Mouse (Mus musculus) thymus, adult 2 months (tissue): Measurements from ENCODE around the gene Sema5b. TPM values are rescaled to one million over a fixed set of nuclear protein-coding genes. Genes with fewer than 3 reads are reported as not detected.

ENCODE experiments used
- DNase-seq: peaks from one replicate; pipeline ENCODE4 v3.0.0; 2021
- H3K27ac ChIP-seq: fragments of 200-500 bp; 2 replicates; pipeline ENCODE4 v1.5.1; 2012; ENCODE audit warnings: low read length, control low read depth; ENCODE audit not compliant: control insufficient read depth, insufficient read depth
- H3K27me3 ChIP-seq: fragments of 200-500 bp; 2 replicates; pipeline ENCODE4 v1.6.1; 2012; ENCODE audit warnings: mild to moderate bottlenecking, low read length, moderate library complexity, mixed read lengths; ENCODE audit not compliant: control insufficient read depth, insufficient read depth
- H3K36me3 ChIP-seq: fragments of 200-500 bp; 2 replicates; pipeline ENCODE4 v1.6.1; 2012; ENCODE audit warnings: mild to moderate bottlenecking, low read length, moderate library complexity; ENCODE audit not compliant: control insufficient read depth, insufficient read depth
- H3K4me1 ChIP-seq: fragments of 200-500 bp; replicated peaks from 2 replicates; pipeline ENCODE4 v1.6.1; 2012; ENCODE audit warnings: low read length; ENCODE audit not compliant: control insufficient read depth, insufficient read depth
- H3K4me3 ChIP-seq: fragments of 200-500 bp; 2 replicates; pipeline ENCODE4 v1.5.1; 2012; ENCODE audit warnings: mild to moderate bottlenecking, low read length, control low read depth, moderate library complexity; ENCODE audit not compliant: control insufficient read depth, insufficient read depth
- CTCF ChIP-seq: fragments of 200-500 bp; IDR thresholded peaks from 2 replicates; pipeline ENCODE4 v1.5.1; 2012; ENCODE audit warnings: mild to moderate bottlenecking, control low read depth, low read length, moderate library complexity, borderline replicate concordance; ENCODE audit not compliant: control insufficient read depth, poor library complexity, insufficient read depth; ENCODE audit errors: extremely low read depth
- POLR2A ChIP-seq: fragments of 200-500 bp; IDR thresholded peaks from 2 replicates; pipeline ENCODE4 v1.6.1; 2012; ENCODE audit warnings: mild to moderate bottlenecking, low read length, control low read depth, moderate library complexity; ENCODE audit not compliant: control insufficient read depth, poor library complexity, insufficient read depth; ENCODE audit errors: extremely low read depth
- WGBS: fragments of 180-500 bp; shearing (Covaris S2); methylation state at CpG from one replicate; pipeline ENCODE4 v1.1.7; 2018; 5-methylcytosine and 5-hydroxymethylcytosine counted together
- polyA plus RNA-seq: library from polyadenylated mRNA; depleted of rRNA; stranded (reverse); fragments of >200 nt; gene quantifications from 2 replicates; pipeline ENCODE4 v1.2.3, GENCODE M21; 2012

The Sema5b gene
- polyA plus RNA-seq, 1 experiment: 0.54 TPM

GRCm38 (mm10) chr16:35652706-35653105 is 111.8 kb downstream of the Sema5b start:
- DNase-seq: no peak
- TF ChIP-seq POLR2A: no peak
- no peak for TF ChIP-seq CTCF
- Histone ChIP-seq H3K27me3 (no peaks in the 10 kb centered on the region), H3K4me3 (no peak overlapping the region), H3K27ac (no peak overlapping the region), H3K4me1 (no peaks in the 10 kb centered on the region), H3K36me3 (no peaks in the 10 kb centered on the region)
- WGBS: 87% methylated on average over 3 of the region's 3 CpGs

DNA sequence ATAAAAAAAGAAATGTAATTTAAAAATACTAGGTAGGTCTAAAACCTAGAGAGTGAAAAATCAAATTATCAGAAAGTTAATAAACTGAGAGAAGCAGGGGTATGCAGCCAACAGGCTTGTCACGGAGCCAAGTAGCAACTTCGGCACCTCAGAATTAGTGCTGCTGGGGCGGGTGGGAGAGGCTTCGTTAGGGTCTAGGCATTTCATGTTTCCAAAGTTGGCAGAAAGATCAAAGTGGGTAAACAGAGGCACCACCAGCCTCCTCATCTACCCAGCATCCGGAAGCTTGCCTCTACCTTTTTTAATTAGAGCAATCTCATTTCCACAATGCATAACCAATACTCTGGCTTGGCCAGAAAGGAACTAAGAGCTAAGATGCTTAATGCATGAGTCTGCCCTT is 113.0 kb downstream of the Sema5b start:
- Histone ChIP-seq H3K36me3 (no peaks in the 10 kb centered on the region), H3K4me3 (no peak overlapping the region), H3K4me1 (no peaks in the 10 kb centered on the region), H3K27ac (no peak overlapping the region), H3K27me3 (no peaks in the 10 kb centered on the region)
- WGBS: 92% methylated on average over 5 of the region's 5 CpGs
- DNase-seq: no peak
- TF ChIP-seq POLR2A (no peak), CTCF (no peak)

- Histone ChIP-seq H3K36me3 (no peaks in the 10 kb centered on the region), H3K4me3 (no peak overlapping the region), H3K27ac (no peak overlapping the region), H3K4me1 (no peaks in the 10 kb centered on the region), H3K27me3 (peaks cover 3% of the 10 kb centered on the region; the same call in 1 of the 2 replicates)
- no peak for TF ChIP-seq POLR2A
- no peak for TF ChIP-seq CTCF
- no peak for DNase-seq
- 8% methylated on average over 36 of the region's 36 CpGs for WGBS
Measured at GRCm38 (mm10) chr16:35660222-35660621, 119.3 kb downstream of the Sema5b start.

- Histone ChIP-seq H3K4me1 (no peaks in the 10 kb centered on the region), H3K36me3 (no peaks in the 10 kb centered on the region), H3K27me3 (peaks cover 3% of the 10 kb centered on the region; the same call in 1 of the 2 replicates), H3K4me3 (no peak overlapping the region), H3K27ac (no peak overlapping the region)
- WGBS: 94% methylated on average over 9 of the region's 9 CpGs
- TF ChIP-seq POLR2A: no peak
- TF ChIP-seq CTCF: no peak
- DNase-seq: no peak
Measured at GRCm38 (mm10) chr16:35663831-35664414, 123.0 kb downstream of the Sema5b start.

DNA sequence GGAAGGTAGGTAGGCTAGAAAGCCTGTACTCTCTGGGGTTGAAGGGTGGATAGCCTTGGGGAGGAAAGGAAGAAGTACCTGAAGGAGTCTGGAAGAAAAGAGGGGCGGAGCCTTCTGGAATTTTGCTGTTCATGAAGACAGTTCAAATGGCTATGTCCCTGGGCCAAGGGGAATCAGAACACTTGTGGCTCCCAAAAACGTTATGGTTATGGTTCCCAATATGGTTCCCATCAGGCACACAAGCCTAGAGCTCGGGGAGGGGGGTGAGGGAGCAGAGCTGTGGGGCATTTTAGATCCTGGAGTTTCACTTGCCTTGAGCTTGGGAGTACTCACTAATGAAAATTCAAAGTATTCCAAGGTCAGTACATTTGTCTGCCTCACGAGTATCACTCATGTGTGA is 123.9 kb downstream of the Sema5b start:
- no peak overlapping the region for H3K27ac ChIP-seq
- H3K36me3 ChIP-seq: no peaks in the 10 kb centered on the region
- peaks cover 3% of the 10 kb centered on the region; the same call in 1 of the 2 replicates for H3K27me3 ChIP-seq
- WGBS: 83% methylated on average over 4 of the region's 4 CpGs
- no peak for DNase-seq
- H3K4me3 ChIP-seq: no peak overlapping the region
- TF ChIP-seq POLR2A: no peak
- TF ChIP-seq CTCF: no peak
- H3K4me1 ChIP-seq: no peaks in the 10 kb centered on the region

GRCm38 (mm10) chr16:35677511-35678113 is 136.7 kb downstream of the Sema5b start:
- H3K27ac ChIP-seq: no peak overlapping the region
- no peaks in the 10 kb centered on the region for H3K27me3 ChIP-seq
- no peak for TF ChIP-seq CTCF
- TF ChIP-seq POLR2A: no peak
- H3K4me3 ChIP-seq: no peak overlapping the region
- no peak for DNase-seq
- H3K36me3 ChIP-seq: no peaks in the 10 kb centered on the region
- WGBS: 74% methylated on average over 8 of the region's 8 CpGs
- H3K4me1 ChIP-seq: no peaks in the 10 kb centered on the region
